Mouse (Mus musculus) embryonic fibroblast, embryonic 13.5 days (primary cell): Measurements from ENCODE around the gene Chrd.

ENCODE experiments used
- CTCF ChIP-seq: IDR thresholded peaks from 2 replicates; pipeline ENCODE4 v1.5.1; 2011; ENCODE audit warnings: mild to moderate bottlenecking, control low read depth, low read length, moderate library complexity, borderline replicate concordance; ENCODE audit not compliant: insufficient read depth
- POLR2A ChIP-seq: IDR thresholded peaks from 2 replicates; pipeline ENCODE4 v1.6.1; 2011; ENCODE audit warnings: low read depth, mild to moderate bottlenecking, control low read depth, low read length, moderate library complexity

- TF ChIP-seq POLR2A (no peak), CTCF (no peak)
Observed at GRCm38 (mm10) chr16:20691617-20692016, 41.3 kb upstream of the Chrd start.
